Mouse (Mus musculus) ES-E14 (cell line): ENCODE measurements at regions not wholly inside any gene's neighbourhood (a gene's known extent, or its start where the extent isn't known, plus 50 kb on each side); places are given as distances from the start of the nearest gene placed in this dataset.
A peak's percentile ranks its signal among the peaks of the same experiment; 100 is the strongest.

ENCODE experiments used
- DNase-seq: peaks from one replicate; pipeline ENCODE4 v3.0.0-alpha.2; 2013; ENCODE audit warnings: low read depth, low spot score
- H3K27ac ChIP-seq: 2 replicates; pipeline ENCODE4 v1.5.1; 2012; ENCODE audit warnings: low read depth, mild to moderate bottlenecking, low read length, moderate library complexity, mixed read lengths; ENCODE audit not compliant: poor library complexity, insufficient read depth, severe bottlenecking
- H3K36me3 ChIP-seq: 2 replicates; pipeline ENCODE4 v1.6.1; 2012; ENCODE audit warnings: mild to moderate bottlenecking, low read length, moderate library complexity, mixed read lengths; ENCODE audit not compliant: control insufficient read depth, poor library complexity, insufficient read depth, severe bottlenecking
- H3K4me1 ChIP-seq, 2 experiments: fragments of 150-350 bp in 1 of 2; sonication (generic) in 1 of 2; 2 replicates each; pipeline ENCODE4 v1.6.1; 2012; ENCODE audit warnings: low read length in 2 of 2, mild to moderate bottlenecking in 1 of 2, mixed read lengths in 1 of 2; ENCODE audit not compliant: control insufficient read depth in 2 of 2, insufficient read depth in 2 of 2, poor library complexity in 1 of 2
- H3K4me3 ChIP-seq, 2 experiments: fragments of 150-350 bp in 1 of 2; sonication (generic) in 1 of 2; 2 replicates each; pipeline ENCODE4 v1.5.1; 2012; ENCODE audit warnings: low read length in 2 of 2, low read depth in 1 of 2, mild to moderate bottlenecking in 1 of 2, mixed read lengths in 1 of 2; ENCODE audit not compliant: insufficient read depth in 1 of 2, poor library complexity in 1 of 2, severe bottlenecking in 1 of 2
- H3K9ac ChIP-seq: 2 replicates; pipeline ENCODE4 v1.6.1; 2012; ENCODE audit warnings: low read depth, mild to moderate bottlenecking, low read length, mixed read lengths; ENCODE audit not compliant: poor library complexity, insufficient read depth, severe bottlenecking
- H3K9me3 ChIP-seq: fragments of 150-350 bp; sonication (generic); 2 replicates; pipeline ENCODE4 v1.6.1; 2012; ENCODE audit warnings: low read depth, mild to moderate bottlenecking, low read length; ENCODE audit not compliant: control insufficient read depth, insufficient read depth
- CHD2 ChIP-seq: IDR thresholded peaks from 2 replicates; pipeline ENCODE4 v1.6.1; 2014; ENCODE audit warnings: mild to moderate bottlenecking, low read depth, low read length, inconsistent platforms
- HCFC1 ChIP-seq: IDR thresholded peaks from 2 replicates; pipeline ENCODE4 v1.6.1; 2012; ENCODE audit warnings: low read length, inconsistent platforms, borderline replicate concordance; ENCODE audit not compliant: insufficient read depth
- MAFK ChIP-seq: IDR thresholded peaks from 2 replicates; pipeline ENCODE4 v1.6.1; 2014; ENCODE audit warnings: mild to moderate bottlenecking, low read depth, low read length, inconsistent platforms; ENCODE audit not compliant: insufficient read depth
- ZC3H11A ChIP-seq: IDR thresholded peaks from 2 replicates; pipeline ENCODE4 v1.6.1; 2012; ENCODE audit warnings: low read depth, mild to moderate bottlenecking, inconsistent platforms, low read length, borderline replicate concordance
- ZNF384 ChIP-seq: IDR thresholded peaks from 2 replicates; pipeline ENCODE4 v1.6.1; 2012; ENCODE audit warnings: low read depth, low read length, inconsistent platforms
- in situ Hi-C, 2 experiments: fragments of 600-800 bp; cut with MboI; formaldehyde crosslinking; loops; one replicate each; pipeline ENCODE4 v1.15.1; 2025; ENCODE audit warnings: low sequenced_read_pairs in 2 of 2, inconsistent platforms in 1 of 2; ENCODE audit not compliant: unreplicated experiment in 2 of 2

GRCm38 (mm10) chr8:27677143-27678106 lies 230.0 kb downstream of the Poteg start:
- TF ChIP-seq HCFC1 (no peak), CHD2 (no peak), MAFK (0 out of 2 replicates have a peak, but pooled peaks have one; percentile 28), ZC3H11A (peak; percentile 90), ZNF384 (peak; percentile 100)
- H3K36me3 ChIP-seq, result no peaks in the 10 kb centered on the region
- no peak overlapping the region; the same call in 1 of the 2 replicates for H3K9ac ChIP-seq
- no peak overlapping the region for H3K4me3 ChIP-seq
- in situ Hi-C loops, result no loop called here
- H3K4me1 ChIP-seq, result no peaks in the 10 kb centered on the region
- no peak overlapping the region for H3K27ac ChIP-seq
- H3K9me3 ChIP-seq, result no peaks in the 10 kb centered on the region
- peak; percentile 51 for DNase-seq

- in situ Hi-C loops, result no loop called here
- no peaks in the 10 kb centered on the region for H3K9me3 ChIP-seq
- peak; percentile 48 for DNase-seq
- no peak overlapping the region for H3K27ac ChIP-seq
- H3K36me3 ChIP-seq, result no peaks in the 10 kb centered on the region
- H3K4me3 ChIP-seq, result no peak overlapping the region
- TF ChIP-seq HCFC1 (no peak), ZNF384 (peak; percentile 71), ZC3H11A (peak; percentile 76)
- H3K4me1 ChIP-seq, result no peaks in the 10 kb centered on the region
- no peak overlapping the region for H3K9ac ChIP-seq
Observed at GRCm38 (mm10) chr8:27679164-27679563, 231.7 kb downstream of the Poteg start.

GRCm38 (mm10) chr8:27721988-27722387 lies 274.5 kb downstream of the Poteg start:
- no peak for TF ChIP-seq HCFC1
- TF ChIP-seq CHD2, result no peak
- TF ChIP-seq ZC3H11A, result no peak
- no peak for TF ChIP-seq MAFK
- no peak for TF ChIP-seq ZNF384
- DNase-seq, result no peak
- no peaks in the 10 kb centered on the region for H3K36me3 ChIP-seq
- H3K4me1 ChIP-seq, result no peaks in the 10 kb centered on the region
- H3K9ac ChIP-seq, result no peak overlapping the region
- in situ Hi-C loops, result no loop called here
- no peak overlapping the region for H3K4me3 ChIP-seq
- no peak overlapping the region for H3K27ac ChIP-seq
- H3K9me3 ChIP-seq, result no peaks in the 10 kb centered on the region

- TF ChIP-seq CHD2, result no peak
- no peak overlapping the region for H3K9ac ChIP-seq
- DNase-seq, result no peak
- in situ Hi-C loops, result no loop called here
- no peaks in the 10 kb centered on the region for H3K4me1 ChIP-seq
- H3K4me3 ChIP-seq, result no peak overlapping the region
- H3K9me3 ChIP-seq, result no peaks in the 10 kb centered on the region
- no peaks in the 10 kb centered on the region for H3K36me3 ChIP-seq
- no peak overlapping the region for H3K27ac ChIP-seq
Observed at GRCm38 (mm10) chr8:27770296-27770695, 322.8 kb downstream of the Poteg start.

- Histone ChIP-seq H3K36me3 (no peaks in the 10 kb centered on the region), H3K4me3 (no peak overlapping the region), H3K27ac (no peak overlapping the region), H3K9ac (no peak overlapping the region), H3K4me1 (no peaks in the 10 kb centered on the region), H3K9me3 (no peaks in the 10 kb centered on the region)
- TF ChIP-seq HCFC1 (no peak), CHD2 (no peak), MAFK (no peak), ZC3H11A (no peak), ZNF384 (no peak)
- DNase-seq, result no peak
- in situ Hi-C loops, result no loop called here
Observed at GRCm38 (mm10) chr8:27770803-27771202, 323.3 kb downstream of the Poteg start.
